Mouse (Mus musculus) midbrain, embryonic 14.5 days (tissue): ENCODE results near the gene Dst. TPM values are rescaled to one million over a fixed set of nuclear protein-coding genes. Genes with fewer than 3 reads are reported as not detected.
A peak's percentile ranks its signal among the peaks of the same experiment; 100 is the strongest.

Experiments used
- ATAC-seq: fragments of 200-750 bp; cut with Nextera tagmentation; 2 replicates; pipeline ENCODE4 v1.8.0; 2017; ENCODE audit warnings: moderate number of reproducible peaks, moderate library complexity; ENCODE audit not compliant: low FRiP score, low TSS enrichment
- DNase-seq: peaks from one replicate; pipeline ENCODE4 v3.0.0-alpha.2; 2015
- H3K27ac ChIP-seq: fragments of 300-500 bp; sonication (generic); replicated peaks from 2 replicates; pipeline ENCODE4 v1.5.1; 2014; ENCODE audit warnings: mild to moderate bottlenecking, low read depth, low read length, moderate library complexity
- H3K27me3 ChIP-seq: fragments of 300-500 bp; sonication (generic); 2 replicates; pipeline ENCODE4 v1.6.1; 2014; ENCODE audit warnings: low read length, control low read depth, mixed read lengths; ENCODE audit not compliant: control insufficient read depth, insufficient read depth
- H3K36me3 ChIP-seq: fragments of 300-500 bp; sonication (generic); 2 replicates; pipeline ENCODE4 v1.6.1; 2014; ENCODE audit warnings: low read length, control low read depth; ENCODE audit not compliant: control insufficient read depth, insufficient read depth
- H3K4me1 ChIP-seq: fragments of 300-500 bp; sonication (generic); 2 replicates; pipeline ENCODE4 v1.6.1; 2014; ENCODE audit warnings: mild to moderate bottlenecking, antibody characterized with exemption, low read length, control low read depth; ENCODE audit not compliant: control insufficient read depth, insufficient read depth
- H3K4me2 ChIP-seq: fragments of 300-500 bp; sonication (generic); 2 replicates; pipeline ENCODE4 v1.6.1; 2014; ENCODE audit warnings: mild to moderate bottlenecking, low read length, moderate library complexity
- H3K4me3 ChIP-seq: fragments of 300-500 bp; sonication (generic); replicated peaks from 2 replicates; pipeline ENCODE4 v1.5.1; 2014; ENCODE audit warnings: low read depth, low read length
- H3K9ac ChIP-seq: fragments of 300-500 bp; sonication (generic); replicated peaks from 2 replicates; pipeline ENCODE4 v1.6.1; 2014; ENCODE audit warnings: mild to moderate bottlenecking, low read length, moderate library complexity
- H3K9me3 ChIP-seq: fragments of 300-500 bp; sonication (generic); 2 replicates; pipeline ENCODE4 v1.6.1; 2016; ENCODE audit warnings: low read length, control low read depth, mixed read lengths; ENCODE audit not compliant: control insufficient read depth
- WGBS: fragments of 180-500 bp; shearing (Covaris S2); extraction: QIAGEN DNeasy Blood & Tissue Kit; methylation state at CpG from one replicate; pipeline ENCODE4 v1.1.7; 2014; 5-methylcytosine and 5-hydroxymethylcytosine counted together
- polyA plus RNA-seq: library from polyadenylated mRNA; unstranded; fragments of >200 nt; fragmentation: Nextera tagmentation; extraction: Ambion mirVana; gene quantifications from 2 replicates; pipeline ENCODE4 v1.2.1, GENCODE M21; 2014

The Dst gene
- polyA plus RNA-seq, 1 experiment from 2014 or later = 59.8 TPM

DNA sequence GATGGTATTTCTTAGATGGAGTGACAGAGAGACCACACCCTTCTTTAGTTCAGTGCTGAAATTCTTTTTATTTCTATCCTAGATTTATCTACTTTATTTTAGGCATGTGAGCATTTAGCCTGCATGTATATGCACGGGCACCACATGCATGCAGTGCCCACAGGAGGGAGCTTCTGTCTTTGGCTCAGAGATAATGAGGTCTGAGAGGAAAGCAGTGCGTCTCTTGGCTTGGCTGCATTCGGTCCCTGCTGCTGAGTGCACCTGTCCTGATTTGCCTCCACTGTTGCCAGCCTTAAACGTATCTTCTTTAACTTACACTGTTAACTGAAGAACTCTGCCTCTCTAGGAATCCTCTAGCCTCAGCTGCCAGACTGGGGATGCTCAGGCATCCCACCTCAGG lies 189.6 kb downstream of the Dst start:
- H3K4me3 ChIP-seq = no peak overlapping the region
- peak; percentile 62 for DNase-seq
- H3K9me3 ChIP-seq = no peaks in the 10 kb centered on the region
- H3K36me3 ChIP-seq = no peaks in the 10 kb centered on the region
- H3K4me2 ChIP-seq = no peak overlapping the region
- WGBS = 42% methylated on average over 4 of the region's 4 CpGs
- H3K27me3 ChIP-seq = no peaks in the 10 kb centered on the region
- H3K9ac ChIP-seq = no peak overlapping the region
- no peak overlapping the region for H3K27ac ChIP-seq
- 0 out of 2 replicates have a peak, but pooled peaks have one; percentile 46 for ATAC-seq
- H3K4me1 ChIP-seq = peaks cover 3% of the 10 kb centered on the region; the same call in 1 of the 2 replicates

DNA sequence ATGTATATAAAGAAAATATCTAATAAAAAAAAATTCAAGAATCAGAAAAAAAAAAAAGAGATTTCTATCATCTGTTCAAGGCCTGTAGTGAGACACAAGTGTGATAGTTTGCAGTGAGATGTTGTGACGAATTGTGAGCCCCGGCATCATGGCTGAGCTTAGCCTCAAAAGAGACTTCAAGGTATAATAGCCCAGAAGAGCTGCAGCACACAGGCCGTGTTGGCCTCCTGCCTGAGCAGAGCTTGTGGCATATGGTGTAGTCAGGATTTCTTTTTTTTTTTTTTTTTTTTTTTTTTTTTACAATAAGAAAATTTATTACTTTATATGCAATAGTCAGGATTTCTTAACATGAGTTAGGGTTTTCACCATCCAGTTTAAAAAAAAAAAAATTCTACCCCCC lies 191.4 kb downstream of the Dst start:
- Histone ChIP-seq H3K27me3 (no peaks in the 10 kb centered on the region), H3K4me1 (peaks cover 10% of the 10 kb centered on the region; the same call in 1 of the 2 replicates), H3K9me3 (no peaks in the 10 kb centered on the region), H3K36me3 (no peaks in the 10 kb centered on the region), H3K4me2 (no peak overlapping the region), H3K4me3 (no peak overlapping the region), H3K27ac (no peak overlapping the region), H3K9ac (no peak overlapping the region)
- DNase-seq = peak; percentile 40
- 46% methylated on average over 3 of the region's 3 CpGs for WGBS
- no peak for ATAC-seq

- no peak for DNase-seq
- H3K36me3 ChIP-seq = no peaks in the 10 kb centered on the region
- H3K9ac ChIP-seq = no peak overlapping the region
- H3K4me2 ChIP-seq = no peak overlapping the region
- no peak overlapping the region for H3K4me3 ChIP-seq
- peaks cover 10% of the 10 kb centered on the region; the same call in 1 of the 2 replicates for H3K4me1 ChIP-seq
- 18% methylated on average over 4 of the region's 4 CpGs for WGBS
- no peaks in the 10 kb centered on the region for H3K27me3 ChIP-seq
- H3K27ac ChIP-seq = no peak overlapping the region
- H3K9me3 ChIP-seq = no peaks in the 10 kb centered on the region
- no peak for ATAC-seq
Measured at GRCm38 (mm10) chr1:34100385-34100784, 192.4 kb downstream of the Dst start.

GRCm38 (mm10) chr1:34102604-34103003 lies 194.6 kb downstream of the Dst start:
- WGBS = 92% methylated on average over 2 of the region's 2 CpGs
- no peaks in the 10 kb centered on the region for H3K36me3 ChIP-seq
- no peaks in the 10 kb centered on the region for H3K27me3 ChIP-seq
- DNase-seq = no peak
- H3K4me1 ChIP-seq = peaks cover 18% of the 10 kb centered on the region; the same call in 1 of the 2 replicates
- H3K9me3 ChIP-seq = no peaks in the 10 kb centered on the region
- no peak for ATAC-seq
- H3K9ac ChIP-seq = no peak overlapping the region
- no peak overlapping the region for H3K4me3 ChIP-seq
- H3K27ac ChIP-seq = no peak overlapping the region
- no peak overlapping the region for H3K4me2 ChIP-seq

DNA sequence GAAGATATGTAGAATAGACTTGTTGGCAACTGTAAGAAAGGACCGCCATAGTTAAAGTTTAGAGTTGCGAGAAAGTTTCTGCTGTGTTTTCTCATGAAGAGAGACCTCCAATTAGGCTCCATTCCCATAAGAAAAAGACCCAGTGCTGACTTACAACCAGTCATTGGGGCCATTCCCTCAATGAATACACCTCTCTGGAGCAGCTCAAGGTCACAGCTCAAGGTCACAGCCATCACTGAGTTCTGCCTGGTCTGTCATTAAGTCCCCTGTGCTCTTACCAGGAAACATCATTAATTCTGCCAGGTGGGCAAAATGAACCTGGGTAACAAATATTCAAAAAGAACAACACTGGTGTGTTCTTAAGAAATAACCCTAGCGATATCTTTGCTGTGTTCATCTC lies 195.2 kb downstream of the Dst start:
- H3K9ac ChIP-seq = no peak overlapping the region
- no peak overlapping the region for H3K4me2 ChIP-seq
- no peaks in the 10 kb centered on the region for H3K27me3 ChIP-seq
- H3K27ac ChIP-seq = no peak overlapping the region
- no peaks in the 10 kb centered on the region for H3K9me3 ChIP-seq
- ATAC-seq (no peak), DNase-seq (no peak)
- no peak overlapping the region for H3K4me3 ChIP-seq
- 76% methylated on average over 3 of the region's 3 CpGs for whole genome bisulfite sequencing
- H3K4me1 ChIP-seq = peaks cover 18% of the 10 kb centered on the region; the same call in 1 of the 2 replicates
- no peaks in the 10 kb centered on the region for H3K36me3 ChIP-seq

- DNase-seq = peak; percentile 40
- no peaks in the 10 kb centered on the region for H3K27me3 ChIP-seq
- no peak overlapping the region for H3K27ac ChIP-seq
- no peak overlapping the region for H3K9ac ChIP-seq
- H3K4me2 ChIP-seq = no peak overlapping the region
- WGBS = 0% methylated on average over 3 of the region's 3 CpGs
- H3K9me3 ChIP-seq = no peaks in the 10 kb centered on the region
- peaks cover 18% of the 10 kb centered on the region; the same call in 1 of the 2 replicates for H3K4me1 ChIP-seq
- no peaks in the 10 kb centered on the region for H3K36me3 ChIP-seq
- 0 out of 2 replicates have a peak, but pooled peaks have one; percentile 27 for ATAC-seq
- H3K4me3 ChIP-seq = no peak overlapping the region
Measured at GRCm38 (mm10) chr1:34103713-34104172, 195.7 kb downstream of the Dst start.

GRCm38 (mm10) chr1:34104846-34105245 lies 196.8 kb downstream of the Dst start:
- no peak overlapping the region for H3K4me3 ChIP-seq
- H3K9me3 ChIP-seq = no peaks in the 10 kb centered on the region
- 31% methylated on average over 8 of the region's 8 CpGs for WGBS
- H3K4me2 ChIP-seq = no peak overlapping the region
- H3K9ac ChIP-seq = no peak overlapping the region
- H3K27me3 ChIP-seq = no peaks in the 10 kb centered on the region
- H3K4me1 ChIP-seq = peaks cover 18% of the 10 kb centered on the region; the same call in 1 of the 2 replicates
- DNase-seq (no peak), ATAC-seq (no peak)
- no peak overlapping the region for H3K27ac ChIP-seq
- H3K36me3 ChIP-seq = no peaks in the 10 kb centered on the region

DNA sequence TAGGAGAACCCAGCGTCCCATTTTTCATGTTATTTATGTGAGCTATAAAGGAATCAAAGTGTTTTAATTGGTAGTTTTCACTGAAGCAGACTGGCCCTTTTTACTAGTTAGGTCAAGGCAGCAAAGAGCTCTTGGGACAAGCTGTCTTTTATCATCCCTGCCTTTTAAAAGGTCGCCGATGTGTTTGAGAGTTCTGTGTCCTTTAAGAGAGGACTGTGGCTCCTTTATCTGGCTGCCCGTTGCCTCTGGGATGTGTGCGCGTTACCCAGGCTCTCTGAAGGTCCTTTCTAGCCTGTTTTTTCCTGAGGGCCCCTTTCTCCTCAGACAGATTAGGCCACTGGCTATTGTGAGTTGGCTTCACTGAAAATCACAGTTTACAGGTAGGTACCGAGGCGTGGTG lies 198.6 kb downstream of the Dst start:
- Histone ChIP-seq H3K36me3 (no peaks in the 10 kb centered on the region), H3K4me1 (peaks cover 14% of the 10 kb centered on the region; the same call in 1 of the 2 replicates), H3K4me3 (no peak overlapping the region), H3K27ac (0 out of 2 replicates have a peak overlapping the region, but pooled peaks have one; percentile 26), H3K27me3 (no peaks in the 10 kb centered on the region), H3K4me2 (peak overlapping the region; percentile 21; the same call in 1 of the 2 replicates), H3K9me3 (no peaks in the 10 kb centered on the region), H3K9ac (no peak overlapping the region)
- DNase-seq = peak; percentile 49
- 10% methylated on average over 8 of the region's 8 CpGs for WGBS
- no peak for ATAC-seq

GRCm38 (mm10) chr1:34107076-34107475 lies 199.1 kb downstream of the Dst start:
- Histone ChIP-seq H3K4me1 (peaks cover 14% of the 10 kb centered on the region; the same call in 1 of the 2 replicates), H3K27ac (0 out of 2 replicates have a peak overlapping the region, but pooled peaks have one; percentile 26), H3K9ac (no peak overlapping the region), H3K4me2 (peak overlapping the region; percentile 21; the same call in 1 of the 2 replicates), H3K27me3 (no peaks in the 10 kb centered on the region), H3K4me3 (no peak overlapping the region), H3K36me3 (no peaks in the 10 kb centered on the region), H3K9me3 (no peaks in the 10 kb centered on the region)
- 27% methylated on average over 8 of the region's 8 CpGs for WGBS
- ATAC-seq (no peak), DNase-seq (no peak)
